Mouse (Mus musculus) liver, embryonic 15.5 days (tissue): ENCODE measurements around the gene Olfr119. TPM values are rescaled to one million over a fixed set of nuclear protein-coding genes. Genes with fewer than 3 reads are reported as not detected.
"Not testable (repeated sequence)": the region's sequence is repeated elsewhere in the genome, so short reads cannot be mapped to it uniquely, and the experiment has no call there.

Source experiments
- ATAC-seq: fragments of 200-750 bp; cut with Nextera tagmentation; 2 replicates; pipeline ENCODE4 v1.8.0; 2017; ENCODE audit warnings: moderate number of reproducible peaks, mild to moderate bottlenecking, moderate library complexity; ENCODE audit not compliant: insufficient read depth
- H3K27ac ChIP-seq: fragments of 300-500 bp; sonication (generic); replicated peaks from 2 replicates; pipeline ENCODE4 v1.5.1; 2015; ENCODE audit warnings: mild to moderate bottlenecking, inconsistent platforms
- H3K27me3 ChIP-seq: fragments of 300-500 bp; sonication (generic); 2 replicates; pipeline ENCODE4 v1.6.1; 2015; ENCODE audit warnings: mild to moderate bottlenecking, inconsistent platforms
- H3K36me3 ChIP-seq: fragments of 300-500 bp; sonication (generic); replicated peaks from 2 replicates; pipeline ENCODE4 v1.6.1; 2015; ENCODE audit warnings: moderate library complexity, mild to moderate bottlenecking, inconsistent platforms
- H3K4me1 ChIP-seq: fragments of 300-500 bp; sonication (generic); replicated peaks from 2 replicates; pipeline ENCODE4 v1.6.1; 2015; ENCODE audit warnings: inconsistent platforms
- H3K4me2 ChIP-seq: fragments of 300-500 bp; sonication (generic); 2 replicates; pipeline ENCODE4 v1.6.1; 2015; ENCODE audit warnings: moderate library complexity, mild to moderate bottlenecking, inconsistent platforms
- H3K4me3 ChIP-seq: fragments of 300-500 bp; sonication (generic); replicated peaks from 2 replicates; pipeline ENCODE4 v1.5.1; 2015; ENCODE audit warnings: mild to moderate bottlenecking, inconsistent platforms
- H3K9ac ChIP-seq: fragments of 300-500 bp; sonication (generic); 2 replicates; pipeline ENCODE4 v1.6.1; 2015; ENCODE audit warnings: moderate library complexity, mild to moderate bottlenecking, inconsistent platforms
- H3K9me3 ChIP-seq: fragments of 300-500 bp; sonication (generic); replicated peaks from 2 replicates; pipeline ENCODE4 v1.6.1; 2016; ENCODE audit warnings: inconsistent platforms
- WGBS: fragments of 180-500 bp; shearing (Covaris S2); methylation state at CpG from one replicate; pipeline ENCODE4 v1.1.7; 2015; ENCODE audit warnings: mixed read lengths; ENCODE audit not compliant: insufficient replicate concordance; 5-methylcytosine and 5-hydroxymethylcytosine counted together
- polyA plus RNA-seq: library from polyadenylated mRNA; unstranded; fragments of >200 nt; fragmentation: Nextera tagmentation; extraction: Ambion mirVana; gene quantifications from 2 replicates; pipeline ENCODE4 v1.2.1, GENCODE M21; 2015

Olfr119 gene
- polyA plus RNA-seq = not detected in 2 replicates

DNA sequence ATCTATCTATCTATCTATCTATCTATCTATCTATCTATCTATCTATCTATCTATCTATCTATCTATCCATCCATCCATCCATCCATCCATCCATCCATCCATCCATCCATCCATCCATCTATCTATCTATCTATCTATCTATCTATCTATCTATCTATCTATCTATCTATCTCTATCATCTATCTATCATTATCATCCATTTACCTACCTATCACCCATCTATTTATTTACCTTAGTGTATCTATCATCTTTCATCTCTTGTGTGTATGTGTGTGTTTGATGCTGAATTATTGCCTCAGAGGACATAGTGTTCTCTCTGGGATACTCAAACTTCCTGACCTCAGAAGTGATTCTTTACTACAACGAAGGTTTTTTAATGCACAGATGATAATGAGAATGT, at the start of gene Olfr119:
Olfr119 (plus strand) TSS at position 301 of the 400 bp plus-strand sequence.
- H3K27ac ChIP-seq, H3K36me3 ChIP-seq, H3K27me3 ChIP-seq, H3K4me3 ChIP-seq, ATAC-seq, H3K4me1 ChIP-seq, H3K9me3 ChIP-seq, H3K4me2 ChIP-seq, H3K9ac ChIP-seq: not testable (repeated sequence)
- WGBS = 39% methylated on average over 1 of the region's 1 CpGs

DNA sequence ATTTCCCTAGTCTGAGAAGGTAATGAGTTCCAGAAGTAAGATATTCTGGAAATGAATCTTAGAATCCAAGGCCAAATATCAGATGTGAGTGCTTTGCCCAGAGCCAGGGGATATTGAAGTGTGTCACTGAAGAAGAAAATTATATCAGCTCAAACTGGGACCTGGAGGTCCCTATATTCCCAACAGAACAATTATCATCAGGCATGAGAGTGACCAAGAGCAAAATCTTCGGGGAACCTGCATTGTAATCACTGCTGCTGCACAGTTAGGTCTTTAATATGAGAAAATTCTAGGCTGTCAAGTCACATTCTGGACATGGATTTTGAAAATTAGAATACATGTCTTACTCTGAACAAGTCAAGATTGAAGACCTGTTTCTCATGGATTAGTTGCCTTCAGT, 32.7 kb upstream of the Olfr119 start, which contains the start of gene Olfr117:
Olfr117 (minus strand) TSS at position 101 of the 400 bp plus-strand sequence.
- H3K27me3 ChIP-seq = no peaks in the 10 kb centered on the region
- no peak within 1 kb of the TSS for H3K4me2 ChIP-seq
- no peak within 1 kb of the TSS for H3K27ac ChIP-seq
- no peaks in the 10 kb centered on the region for H3K36me3 ChIP-seq
- no peak within 1 kb of the TSS for H3K9ac ChIP-seq
- no peaks in the 10 kb centered on the region for H3K9me3 ChIP-seq
- 42% methylated on average over 1 of the region's 1 CpGs for WGBS
- H3K4me3 ChIP-seq = no peak within 1 kb of the TSS
- ATAC-seq = no peak
- no peaks in the 10 kb centered on the region for H3K4me1 ChIP-seq

DNA sequence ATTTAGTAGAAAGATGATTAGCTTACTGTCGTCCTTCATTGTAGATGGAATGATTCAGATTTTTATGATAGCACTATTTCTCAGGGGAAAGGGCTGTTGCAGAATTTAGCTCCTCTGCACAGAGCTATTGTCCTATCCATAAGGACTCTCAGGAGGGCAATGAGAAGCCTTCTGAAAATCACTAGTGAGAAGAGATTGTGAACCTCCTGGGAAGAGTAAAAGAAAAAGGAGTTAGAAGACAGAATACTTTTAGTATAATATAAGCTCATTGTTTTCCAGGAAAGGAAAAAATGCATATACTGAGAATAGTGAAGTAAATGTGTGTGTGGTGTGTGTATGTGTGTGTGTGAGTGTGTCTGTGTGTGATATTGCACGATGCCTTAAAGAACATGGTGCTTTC, 29.7 kb upstream of the Olfr119 start, which contains the start of gene Olfr118:
Olfr118 (plus strand) TSS at position 301 of the 400 bp plus-strand sequence.
- Histone ChIP-seq H3K4me3 (no peak within 1 kb of the TSS), H3K9me3 (no peaks in the 10 kb centered on the region), H3K36me3 (no peaks in the 10 kb centered on the region), H3K27ac (no peak within 1 kb of the TSS), H3K9ac (no peak within 1 kb of the TSS), H3K4me1 (no peaks in the 10 kb centered on the region), H3K27me3 (no peaks in the 10 kb centered on the region), H3K4me2 (no peak within 1 kb of the TSS)
- no peak for ATAC-seq
- 39% methylated on average over 2 of the region's 2 CpGs for WGBS

DNA sequence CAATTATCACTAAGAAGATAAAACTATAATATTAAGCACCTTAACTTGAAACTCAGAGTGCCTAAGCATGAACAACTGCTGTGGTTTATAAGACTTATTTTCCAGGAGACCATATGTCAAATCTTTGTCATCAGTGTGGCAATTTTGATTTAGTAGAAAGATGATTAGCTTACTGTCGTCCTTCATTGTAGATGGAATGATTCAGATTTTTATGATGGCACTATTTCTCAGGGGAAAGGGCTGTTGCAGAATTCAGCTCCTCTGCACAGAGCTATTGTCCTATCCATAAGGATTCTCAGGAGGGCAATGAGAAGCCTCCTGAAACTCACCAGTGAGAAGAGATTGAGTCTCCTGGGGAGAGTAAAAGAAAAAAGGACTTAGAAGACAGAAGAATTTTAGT, 25.1 kb downstream of the Olfr119 start, which contains the start of gene Olfr120:
Olfr120 (plus strand) TSS at position 301 of the 400 bp plus-strand sequence.
- Histone ChIP-seq H3K4me3 (no peak within 1 kb of the TSS), H3K36me3 (no peaks in the 10 kb centered on the region), H3K9ac (no peak within 1 kb of the TSS), H3K4me1 (no peaks in the 10 kb centered on the region), H3K9me3 (no peaks in the 10 kb centered on the region), H3K27me3 (no peaks in the 10 kb centered on the region), H3K27ac (no peak within 1 kb of the TSS), H3K4me2 (no peak within 1 kb of the TSS)
- WGBS = 54% methylated on average over 1 of the region's 1 CpGs
- ATAC-seq = no peak

DNA sequence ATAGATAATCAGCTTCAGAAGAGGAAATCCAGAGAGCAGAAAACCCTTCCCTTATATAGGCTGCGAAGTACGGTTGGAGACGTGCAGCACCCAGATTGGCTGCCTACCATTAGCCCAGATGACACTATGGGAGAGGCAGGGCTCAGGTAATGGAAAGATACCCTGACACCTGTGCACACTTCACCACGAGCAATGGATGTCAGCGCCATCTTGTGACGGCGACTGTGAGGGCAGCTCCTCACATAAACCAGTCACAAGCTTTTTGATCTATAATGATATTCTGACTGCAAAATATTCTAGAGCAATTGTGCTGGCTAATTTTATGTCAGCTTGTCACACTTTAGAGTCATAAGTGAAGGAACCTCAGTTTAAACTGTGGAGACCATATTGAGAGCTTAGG, 41.7 kb downstream of the Olfr119 start:
- no peak for ATAC-seq
- WGBS = 40% methylated on average over 7 of the region's 7 CpGs

More for the DNA sequence above, 41.7 kb downstream of the Olfr119 start:
- Histone ChIP-seq H3K27me3 (no peaks in the 10 kb centered on the region), H3K4me1 (no peaks in the 10 kb centered on the region), H3K4me3 (no peak overlapping the region), H3K36me3 (no peaks in the 10 kb centered on the region), H3K9ac (no peak overlapping the region), H3K27ac (no peak overlapping the region), H3K4me2 (no peak overlapping the region), H3K9me3 (no peaks in the 10 kb centered on the region)

Other genes with a start within 250 kb of the Olfr119 start
- gene Olfr109, start 237.6 kb upstream of the Olfr119 start, polyA plus RNA-seq = not detected in 2 replicates
- not detected in 2 replicates for gene H2-M2, start 213.0 kb upstream of the Olfr119 start, polyA plus RNA-seq
- not detected in 2 replicates for gene Olfr110, start 204.1 kb upstream of the Olfr119 start, polyA plus RNA-seq
- gene Olfr111, start 188.5 kb upstream of the Olfr119 start, polyA plus RNA-seq = not detected in 2 replicates
- not detected in 2 replicates for gene Olfr112, start 127.1 kb upstream of the Olfr119 start, polyA plus RNA-seq
- gene Olfr113, start 118.9 kb upstream of the Olfr119 start, polyA plus RNA-seq = not detected in 2 replicates
- gene Olfr114, start 103.8 kb upstream of the Olfr119 start, polyA plus RNA-seq = not detected in 2 replicates
- gene Olfr115, start 69.5 kb upstream of the Olfr119 start, polyA plus RNA-seq = not detected in 2 replicates
- gene Olfr116, start 69.4 kb upstream of the Olfr119 start, polyA plus RNA-seq = not detected in 2 replicates
- not detected in 2 replicates for gene Olfr117, start 32.8 kb upstream of the Olfr119 start, polyA plus RNA-seq
- gene Olfr118, start 29.6 kb upstream of the Olfr119 start, polyA plus RNA-seq = not detected in 2 replicates
- gene Olfr120, start 25.2 kb downstream of the Olfr119 start, polyA plus RNA-seq = not detected in 2 replicates
- not detected in 2 replicates for gene Olfr121, start 52.3 kb downstream of the Olfr119 start, polyA plus RNA-seq
- gene Olfr122, start 72.0 kb downstream of the Olfr119 start, polyA plus RNA-seq = not detected in 2 replicates
- gene Olfr123, start 97.0 kb downstream of the Olfr119 start, polyA plus RNA-seq = not detected in 2 replicates
- not detected in 2 replicates for gene Olfr124, start 103.3 kb downstream of the Olfr119 start, polyA plus RNA-seq
- gene Olfr125, start 136.4 kb downstream of the Olfr119 start, polyA plus RNA-seq = not detected in 2 replicates
- gene Olfr126, start 150.9 kb downstream of the Olfr119 start, polyA plus RNA-seq = not detected in 2 replicates
- gene Olfr127, start 203.9 kb downstream of the Olfr119 start, polyA plus RNA-seq = not detected in 2 replicates
- gene Olfr128, start 224.0 kb downstream of the Olfr119 start, polyA plus RNA-seq = not detected in 2 replicates